Mouse (Mus musculus) MEL (cell line): Measurements from ENCODE around the gene Tnnc2. TPM values are rescaled to one million over a fixed set of nuclear protein-coding genes. Genes with fewer than 3 reads are reported as not detected.

Experiments used
- DNase-seq: peaks from one replicate; pipeline ENCODE4 v3.0.0; 2011; ENCODE audit warnings: low read depth, low spot score
- H3K27ac ChIP-seq: 2 replicates; pipeline ENCODE4 v1.5.1; 2012; ENCODE audit warnings: low read depth, mild to moderate bottlenecking, control low read depth, low read length, moderate library complexity; ENCODE audit not compliant: control insufficient read depth
- H3K27me3 ChIP-seq, 2 experiments: fragments of 150-350 bp in 1 of 2; sonication (generic) in 1 of 2; 2 replicates each; pipeline ENCODE4 v1.6.1; 2012; ENCODE audit warnings: low read length in 2 of 2, mild to moderate bottlenecking in 2 of 2, improper control_type of control experiment in 1 of 2, moderate library complexity in 1 of 2; ENCODE audit not compliant: insufficient read depth in 2 of 2, control insufficient read depth in 1 of 2
- H3K36me3 ChIP-seq, 2 experiments: 2 replicates each; pipeline ENCODE4 v1.6.1; 2012 to 2014; ENCODE audit warnings: low read length in 2 of 2, improper control_type of control experiment in 1 of 2, inconsistent platforms in 1 of 2, mild to moderate bottlenecking in 1 of 2; ENCODE audit not compliant: insufficient read depth in 2 of 2, control insufficient read depth in 1 of 2
- H3K4me1 ChIP-seq, 2 experiments: fragments of 150-350 bp in 1 of 2; sonication (generic) in 1 of 2; 2 replicates each; pipeline ENCODE4 v1.6.1; 2012; ENCODE audit warnings: low read length in 2 of 2, improper control_type of control experiment in 1 of 2, mild to moderate bottlenecking in 1 of 2; ENCODE audit not compliant: insufficient read depth in 2 of 2, control insufficient read depth in 1 of 2
- H3K4me3 ChIP-seq, 2 experiments: fragments of 150-350 bp in 1 of 2; sonication (generic) in 1 of 2; 2 replicates each; pipeline ENCODE4 v1.5.1; 2012; ENCODE audit warnings: low read depth in 2 of 2, low read length in 2 of 2, mild to moderate bottlenecking in 2 of 2, moderate library complexity in 2 of 2, control low read depth in 1 of 2, improper control_type of control experiment in 1 of 2; ENCODE audit not compliant: control insufficient read depth in 1 of 2, insufficient read depth in 1 of 2
- H3K79me2 ChIP-seq: 2 replicates; pipeline ENCODE4 v1.6.1; 2012; ENCODE audit warnings: mild to moderate bottlenecking, low read length, moderate library complexity; ENCODE audit not compliant: control insufficient read depth, poor library complexity, insufficient read depth
- H3K9ac ChIP-seq: 2 replicates; pipeline ENCODE4 v1.6.1; 2012; ENCODE audit warnings: low read depth, mild to moderate bottlenecking, control low read depth, low read length, moderate library complexity; ENCODE audit not compliant: control insufficient read depth, poor library complexity, severe bottlenecking
- H3K9me3 ChIP-seq: fragments of 150-350 bp; sonication (generic); replicated peaks from 2 replicates; pipeline ENCODE4 v1.6.1; 2012; ENCODE audit warnings: mild to moderate bottlenecking, low read length, improper control_type of control experiment, moderate library complexity; ENCODE audit not compliant: insufficient read depth
- ELF1 ChIP-seq: IDR thresholded peaks from 2 replicates; pipeline ENCODE4 v1.6.1; 2014; ENCODE audit warnings: low read depth, mild to moderate bottlenecking, inconsistent platforms, low read length, improper control_type of control experiment, moderate library complexity
- EP300 ChIP-seq, 2 experiments: IDR thresholded peaks; 2 replicates each; pipeline ENCODE4 v1.6.1; 2011; ENCODE audit warnings: improper control_type of control experiment in 2 of 2, low read length in 2 of 2, low read depth in 1 of 2, mild to moderate bottlenecking in 1 of 2
- JUND ChIP-seq: IDR thresholded peaks from 2 replicates; pipeline ENCODE4 v1.6.1; 2011; ENCODE audit warnings: low read depth, mild to moderate bottlenecking, improper control_type of control experiment, low read length
- MAFK ChIP-seq: IDR thresholded peaks from 2 replicates; pipeline ENCODE4 v1.6.1; 2011; ENCODE audit warnings: low read depth, mild to moderate bottlenecking, low read length, improper control_type of control experiment, borderline replicate concordance
- MEF2A ChIP-seq: IDR thresholded peaks from 2 replicates; pipeline ENCODE4 v1.6.1; 2014; ENCODE audit warnings: low read depth, mild to moderate bottlenecking, inconsistent platforms, low read length, improper control_type of control experiment; ENCODE audit not compliant: poor library complexity, insufficient replicate concordance, severe bottlenecking; ENCODE audit errors: extremely low read depth
- MXI1 ChIP-seq: IDR thresholded peaks from 2 replicates; pipeline ENCODE4 v1.6.1; 2011; ENCODE audit warnings: mild to moderate bottlenecking, low read depth, low read length, improper control_type of control experiment
- NRF1 ChIP-seq: IDR thresholded peaks from 2 replicates; pipeline ENCODE4 v1.6.1; 2014; ENCODE audit warnings: low read depth, mild to moderate bottlenecking, inconsistent platforms, low read length, improper control_type of control experiment, moderate library complexity; ENCODE audit not compliant: poor library complexity, insufficient read depth, severe bottlenecking
- POLR2AphosphoS2 ChIP-seq: IDR thresholded peaks from 2 replicates; pipeline ENCODE4 v1.6.1; 2011; ENCODE audit warnings: low read length, improper control_type of control experiment
- RAD21 ChIP-seq: IDR thresholded peaks from 2 replicates; pipeline ENCODE4 v1.6.1; 2011; ENCODE audit warnings: mild to moderate bottlenecking, low read depth, low read length, improper control_type of control experiment
- TBP ChIP-seq: IDR thresholded peaks from 2 replicates; pipeline ENCODE4 v1.8.0; 2011; ENCODE audit warnings: low read depth, low read length, improper control_type of control experiment
- TCF12 ChIP-seq: IDR thresholded peaks from 2 replicates; pipeline ENCODE4 v1.6.1; 2014; ENCODE audit warnings: low read depth, mild to moderate bottlenecking, inconsistent platforms, low read length, improper control_type of control experiment, moderate library complexity
- UBTF ChIP-seq: IDR thresholded peaks from 2 replicates; pipeline ENCODE4 v1.6.1; 2012; ENCODE audit warnings: low read depth, mild to moderate bottlenecking, inconsistent platforms, low read length, improper control_type of control experiment, moderate library complexity, borderline replicate concordance; ENCODE audit not compliant: insufficient read depth
- USF1 ChIP-seq: IDR thresholded peaks from 2 replicates; pipeline ENCODE4 v1.6.1; 2014; ENCODE audit warnings: low read depth, mild to moderate bottlenecking, inconsistent platforms, low read length, improper control_type of control experiment, moderate library complexity
- USF2 ChIP-seq, 2 experiments: IDR thresholded peaks; 2 replicates each; pipeline ENCODE4 v1.6.1; 2011 to 2012; ENCODE audit warnings: improper control_type of control experiment in 2 of 2, low read length in 2 of 2, borderline replicate concordance in 1 of 2, inconsistent platforms in 1 of 2, low read depth in 1 of 2, mild to moderate bottlenecking in 1 of 2; ENCODE audit not compliant: insufficient read depth in 1 of 2
- ZKSCAN1 ChIP-seq: IDR thresholded peaks from 2 replicates; pipeline ENCODE4 v1.6.1; 2012; ENCODE audit warnings: low read depth, mild to moderate bottlenecking, inconsistent platforms, low read length, improper control_type of control experiment, moderate library complexity
- ZMIZ1 ChIP-seq: IDR thresholded peaks from 2 replicates; pipeline ENCODE4 v1.6.1; 2012; ENCODE audit warnings: low read depth, mild to moderate bottlenecking, inconsistent platforms, low read length, improper control_type of control experiment, moderate library complexity
- polyA plus RNA-seq, 2 experiments: library from polyadenylated mRNA; stranded (reverse) in 1 of 2; unstranded in 1 of 2; fragments of >175 nt in 1 of 2; fragments of >200 nt in 1 of 2; gene quantifications; 2 replicates each; pipeline versions ENCODE4 v1.2.1 to v1.2.4; 2012; ENCODE audit warnings: low replicate concordance in 2 of 2, low read depth in 1 of 2; ENCODE audit not compliant: insufficient read length in 2 of 2, insufficient read depth in 1 of 2, missing spikeins in 1 of 2
- total RNA-seq: library from RNA; depleted of rRNA; stranded (reverse); fragments of 300-350 nt; gene quantifications from 2 replicates; pipeline ENCODE4 v1.2.3, GENCODE M21; 2012

Gene Tnnc2
- total and polyA plus RNA-seq, 3 experiments: not detected

DNA sequence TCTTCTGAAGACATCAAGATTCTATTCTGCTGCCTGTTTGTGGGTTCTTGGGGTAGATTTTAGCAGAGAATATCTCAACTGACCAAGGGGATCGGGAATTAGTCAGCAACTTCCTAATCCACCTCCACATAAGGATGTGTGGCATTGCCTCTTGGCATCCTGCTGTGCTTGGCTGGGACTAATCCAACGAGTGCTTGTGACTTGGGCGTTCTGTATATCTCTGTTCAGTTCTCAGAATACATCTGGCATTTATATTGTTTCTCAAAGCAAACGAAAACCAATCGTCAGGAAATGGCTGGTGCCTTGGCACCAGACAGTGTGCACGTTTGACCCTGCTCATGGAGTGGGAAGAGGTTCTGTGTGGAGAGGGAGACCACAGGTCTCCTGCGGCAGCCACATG lies 39.9 kb downstream of the Tnnc2 start:
- Histone ChIP-seq H3K4me3 (no peak overlapping the region), H3K9me3 (no peaks in the 10 kb centered on the region), H3K27me3 (peaks cover 0 to 6% of the 10 kb centered on the region in 2 experiments; a peak in 2 of 4 replicates), H3K79me2 (no peaks in the 10 kb centered on the region), H3K9ac (no peak overlapping the region), H3K27ac (no peak overlapping the region), H3K4me1 (peaks cover 9 to 14% of the 10 kb centered on the region in 2 experiments), H3K36me3 (peaks cover 0 to 7% of the 10 kb centered on the region in 2 experiments; a peak in 2 of 4 replicates)
- peak in 1 of 2 experiments; percentile 33; a peak in 1 of 4 replicates for TF ChIP-seq EP300 (IDR thresholded peaks at IDR 0.05; ENCODE audit: low read depth in 1 of 2, low read length in 2 of 2)
- no peak for TF ChIP-seq ZMIZ1
- no peak for DNase-seq

DNA sequence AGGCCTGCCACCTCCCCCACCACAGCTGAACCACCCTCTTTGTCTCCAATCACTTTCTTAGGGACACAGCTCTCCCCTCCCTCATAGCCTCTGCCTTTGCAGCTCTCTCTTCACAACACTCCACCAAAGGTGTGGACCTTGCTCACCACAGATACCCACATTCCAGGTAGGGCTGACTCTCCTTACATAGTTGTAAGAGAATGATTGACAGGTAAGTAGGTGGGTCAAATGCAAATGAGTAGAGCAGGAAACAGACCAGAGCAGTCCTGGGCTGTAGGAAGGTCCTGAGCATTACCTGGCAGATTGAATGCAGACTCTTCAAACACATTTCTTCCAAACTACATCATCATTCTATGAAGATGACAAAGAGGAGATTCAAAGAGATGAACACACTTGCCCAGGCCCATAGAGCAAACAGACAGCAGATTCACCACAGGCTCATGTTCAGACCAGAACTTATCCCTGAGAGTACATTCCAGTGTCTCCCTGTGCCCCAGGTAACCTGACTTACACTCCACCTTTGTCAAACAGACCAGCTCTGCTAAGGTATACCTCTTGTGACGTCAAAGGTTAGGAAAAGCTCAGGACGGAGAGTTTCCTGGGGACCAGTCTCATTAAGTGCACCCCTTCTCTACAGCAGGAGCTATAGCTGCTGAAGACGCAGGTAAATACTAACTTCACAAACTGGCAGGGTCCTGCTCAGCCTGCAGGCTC lies 42.2 kb downstream of the Tnnc2 start:
- Histone ChIP-seq H3K9ac (no peak overlapping the region), H3K36me3 (no peaks in the 10 kb centered on the region), H3K9me3 (no peaks in the 10 kb centered on the region), H3K79me2 (no peaks in the 10 kb centered on the region), H3K4me3 (no peak overlapping the region), H3K27ac (no peak overlapping the region), H3K4me1 (peaks cover 2 to 3% of the 10 kb centered on the region in 2 experiments; a peak in 1 of 4 replicates), H3K27me3 (peaks cover 0 to 6% of the 10 kb centered on the region in 2 experiments; a peak in 2 of 4 replicates)
- no peak for DNase-seq
- TF ChIP-seq JUND: no peak
- no peak for TF ChIP-seq MAFK
- TF ChIP-seq TBP: no peak
- no peak for TF ChIP-seq ZMIZ1
- TF ChIP-seq TCF12: no peak
- no peak for TF ChIP-seq ELF1
- no peak for TF ChIP-seq UBTF
- no peak for TF ChIP-seq USF1
- TF ChIP-seq, all 39 proteins: peak for 0

DNA sequence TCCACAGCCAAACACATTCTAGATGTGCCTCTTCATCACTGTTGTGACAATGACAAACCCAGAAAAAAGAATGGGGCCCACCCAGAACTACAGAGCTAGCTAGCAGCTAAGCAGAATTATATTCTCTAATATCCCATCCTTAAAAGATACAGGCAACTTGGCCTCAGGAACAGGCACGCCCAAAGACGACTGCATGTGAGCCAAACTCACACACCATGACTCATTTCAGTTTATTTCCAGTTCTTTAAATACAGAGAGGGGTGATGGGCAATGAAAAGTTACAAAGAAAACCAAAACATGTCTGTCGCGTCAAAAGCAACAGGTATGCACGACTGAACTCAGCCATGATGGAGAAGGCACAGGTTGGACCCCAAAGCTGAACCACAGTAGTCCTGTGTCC lies 44.3 kb downstream of the Tnnc2 start:
- Histone ChIP-seq H3K27ac (no peak overlapping the region), H3K27me3 (peaks cover 0 to 8% of the 10 kb centered on the region in 2 experiments; a peak in 2 of 4 replicates), H3K36me3 (no peaks in the 10 kb centered on the region), H3K79me2 (no peaks in the 10 kb centered on the region), H3K9me3 (no peaks in the 10 kb centered on the region), H3K9ac (no peak overlapping the region), H3K4me1 (peaks cover 2 to 4% of the 10 kb centered on the region in 2 experiments; a peak in 1 of 4 replicates), H3K4me3 (no peak overlapping the region)
- no peak for TF ChIP-seq MXI1
- no peak for TF ChIP-seq RAD21
- TF ChIP-seq MEF2A: no peak
- TF ChIP-seq UBTF: no peak
- no peak for TF ChIP-seq JUND
- TF ChIP-seq NRF1: no peak
- TF ChIP-seq ZKSCAN1: no peak
- TF ChIP-seq POLR2AphosphoS2: no peak
- no peak for TF ChIP-seq USF2 (IDR thresholded peaks at IDR 0.05; ENCODE audit: borderline replicate concordance in 1 of 2, insufficient read depth in 1 of 2, low read depth in 1 of 2, low read length in 2 of 2)
- DNase-seq: no peak
